Mouse (Mus musculus): ENCODE results near the gene Serpinf1. TPM values are rescaled to one million over a fixed set of nuclear protein-coding genes. Genes with fewer than 3 reads are reported as not detected.

The Serpinf1 gene
- polyA plus RNA-seq, 1 experiment from 2014 or later: 44.9 TPM

MicroRNA genes within 50 kb of the gene (microRNA counts, 519-probe panel; counts per million panel counts)
- 6,218 counts per million, percentile 90 among the panel's probes with 10 or more counts for microRNA mmu-miR-22

Small RNAs within 50 kb of the gene (microRNA-seq; reads per million reads assigned to microRNA genes)
- 8,385 reads per million, percentile 90 among the genes with 10 or more reads in this experiment for gene Mir22 (ENCODE audit: borderline number of aligned reads)

Other genes with a start within 250 kb of the Serpinf1 start
- 34.2 and 37.7 TPM in 2 replicates for gene Ovca2, start 243.9 kb downstream of the Serpinf1 start, polyA plus RNA-seq (2015; fragmentation: Nextera tagmentation; extraction: Ambion mirVana)
- 14.0 and 14.1 TPM in 2 replicates for gene Dph1, start 231.5 kb downstream of the Serpinf1 start, polyA plus RNA-seq (2015; fragmentation: Nextera tagmentation; extraction: Ambion mirVana)
- 7.8 and 8.1 TPM in 2 replicates for gene Rtn4rl1, start 228.9 kb downstream of the Serpinf1 start, polyA plus RNA-seq (2015; fragmentation: Nextera tagmentation; extraction: Ambion mirVana)
- gene Rpa1, start 74.4 kb downstream of the Serpinf1 start, polyA plus RNA-seq (2015; fragmentation: Nextera tagmentation; extraction: Ambion mirVana): 145 and 158 TPM in 2 replicates
- 6.2 and 9.5 TPM in 2 replicates for gene Smyd4, start 74.3 kb downstream of the Serpinf1 start, polyA plus RNA-seq (2015; fragmentation: Nextera tagmentation; extraction: Ambion mirVana)
- 0.10 TPM in 1 of 2 replicates, not detected in the other for gene Serpinf2, start 16.9 kb upstream of the Serpinf1 start, polyA plus RNA-seq (2015; fragmentation: Nextera tagmentation; extraction: Ambion mirVana)
- gene Wdr81, start 32.0 kb upstream of the Serpinf1 start, polyA plus RNA-seq (2015; fragmentation: Nextera tagmentation; extraction: Ambion mirVana): 5.7 and 5.9 TPM in 2 replicates
- gene Tlcd2, start 39.0 kb upstream of the Serpinf1 start, polyA plus RNA-seq (2015; fragmentation: Nextera tagmentation; extraction: Ambion mirVana): 9.7 and 13.8 TPM in 2 replicates
- gene Prpf8, start 64.1 kb upstream of the Serpinf1 start, polyA plus RNA-seq (2015; fragmentation: Nextera tagmentation; extraction: Ambion mirVana): 39.2 and 40.0 TPM in 2 replicates
- 0.90 and 1.1 TPM in 2 replicates for gene Rilp, start 87.4 kb upstream of the Serpinf1 start, polyA plus RNA-seq (2015; fragmentation: Nextera tagmentation; extraction: Ambion mirVana)
- 2.4 and 2.7 TPM in 2 replicates for gene Scarf1, start 90.8 kb upstream of the Serpinf1 start, polyA plus RNA-seq (2015; fragmentation: Nextera tagmentation; extraction: Ambion mirVana)
- 33.2 and 33.6 TPM in 2 replicates for gene Slc43a2, start 109.0 kb upstream of the Serpinf1 start, polyA plus RNA-seq (2015; fragmentation: Nextera tagmentation; extraction: Ambion mirVana)
- gene Pitpna, start 165.4 kb upstream of the Serpinf1 start, polyA plus RNA-seq (2015; fragmentation: Nextera tagmentation; extraction: Ambion mirVana): 103 and 112 TPM in 2 replicates
- 56.9 and 63.9 TPM in 2 replicates for gene Inpp5k, start 208.3 kb upstream of the Serpinf1 start, polyA plus RNA-seq (2015; fragmentation: Nextera tagmentation; extraction: Ambion mirVana)
- gene Myo1c, start 227.8 kb upstream of the Serpinf1 start, polyA plus RNA-seq (2015; fragmentation: Nextera tagmentation; extraction: Ambion mirVana): 16.1 and 19.0 TPM in 2 replicates

All from thymus, postnatal 0 days (tissue).